Mouse (Mus musculus) spleen, adult 2 months (tissue): ENCODE data around the gene Asic2.

ENCODE experiments used
- CTCF ChIP-seq: fragments of 200-500 bp; IDR thresholded peaks from 2 replicates; pipeline ENCODE4 v1.5.1; 2011; ENCODE audit warnings: mild to moderate bottlenecking, inconsistent platforms; ENCODE audit not compliant: insufficient read depth, insufficient read length, insufficient replicate concordance; ENCODE audit errors: extremely low read depth
- POLR2A ChIP-seq: fragments of 200-500 bp; IDR thresholded peaks from 2 replicates; pipeline ENCODE4 v1.6.1; 2011; ENCODE audit warnings: low read depth, low read length, inconsistent platforms

DNA sequence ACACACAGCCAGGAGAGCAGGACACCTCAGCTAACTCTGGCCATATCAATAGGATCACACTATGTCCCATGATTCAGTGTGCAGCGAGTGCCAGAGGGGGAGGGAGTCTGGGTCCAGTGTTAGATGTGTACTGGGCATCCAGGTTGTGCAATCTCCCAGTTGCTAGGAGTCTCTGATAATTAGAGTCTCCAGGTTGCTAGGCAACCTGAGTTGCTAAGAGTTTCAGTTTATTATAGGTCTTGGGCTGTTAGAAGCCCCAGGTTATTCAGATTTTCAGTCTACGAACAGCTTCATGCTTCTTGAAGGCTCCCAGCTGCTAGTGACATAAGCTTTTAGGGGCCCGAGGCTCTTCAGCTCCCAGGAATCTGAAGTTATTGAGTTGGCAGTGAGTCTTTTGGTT, 1115.2 kb downstream of the Asic2 start:
- TF ChIP-seq POLR2A: no peak
- no peak for TF ChIP-seq CTCF
